In the genomic region with DNA sequence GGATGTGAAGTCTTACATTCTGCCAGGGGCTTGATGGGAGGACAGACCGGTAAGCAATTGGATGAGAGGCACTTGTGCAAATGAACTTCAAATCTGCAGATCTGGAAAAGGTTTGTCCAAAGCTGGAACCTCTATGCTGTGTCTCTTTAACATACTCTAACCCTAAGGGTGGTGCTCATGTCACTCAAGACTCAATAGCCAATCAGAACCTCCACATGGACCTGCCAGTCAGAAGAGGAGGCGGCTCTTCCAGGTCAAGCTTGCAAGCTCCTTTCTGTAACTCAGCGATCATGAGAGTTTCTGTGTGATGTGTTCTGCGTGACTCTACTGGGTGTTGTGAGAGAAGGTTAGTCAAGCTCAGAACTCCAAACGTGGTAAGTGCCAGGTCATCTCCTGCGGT, we compare ENCODE assay signal across 8 mouse cellular contexts. TPM values are rescaled to one million over a fixed set of nuclear protein-coding genes. Genes with fewer than 3 reads are reported as not detected.
A peak's percentile ranks its signal among the peaks of the same experiment; 100 is the strongest.
DNase-seq lines count a peak whose midpoint lies in the region; ATAC-seq and TF ChIP-seq lines count a peak whose summit lies in the region.
"Not testable (repeated sequence)": the region's sequence is repeated elsewhere in the genome, so short reads cannot be mapped to it uniquely, and the experiment has no call there.

A gene (plus strand): TSS at position 278 of the 400 bp plus-strand sequence.

- not testable (repeated sequence) for ATAC-seq in megakaryocyte progenitor cell, adult 5-6 weeks (replicated peaks; ENCODE audit: poor library complexity)

- H3K4me1 ChIP-seq in cerebellum, adult 2 months (ENCODE audit: control insufficient read depth, insufficient read depth, low read length); limb, embryonic 10.5 days: not testable (repeated sequence)

- not testable (repeated sequence) for H3K36me3 ChIP-seq in limb, embryonic 10.5 days

- H3K9me3 ChIP-seq in limb, embryonic 10.5 days (replicated peaks), result not testable (repeated sequence)

- not testable (repeated sequence) for H3K27me3 ChIP-seq in cerebellum, adult 2 months (ENCODE audit: control insufficient read depth, insufficient read depth, low read length); limb, embryonic 10.5 days (ENCODE audit: low read depth, poor library complexity, severe bottlenecking)

- TF ChIP-seq CTCF in cerebellum, adult 2 months (IDR thresholded peaks at IDR 0.05; ENCODE audit: borderline replicate concordance, insufficient read depth, low read depth, low read length), result not testable (repeated sequence)

- DNase-seq in cerebellum, adult 2 months, result peak; percentile 44 to 46
- peak; percentile 5 to 24 for DNase-seq in frontal cortex, adult 2 months (ENCODE audit: extremely low spot score in 1 of 2, low spot score in 1 of 2)
- peak; percentile 1 for DNase-seq in heart, postnatal 25 days (ENCODE audit: low spot score)
- peak; percentile 7 for DNase-seq in kidney, postnatal 10 days
- not testable (repeated sequence) for DNase-seq in limb, embryonic 10.5 days (ENCODE audit: low spot score)
- peak; percentile 1 for DNase-seq in right cerebral cortex, postnatal 14 days
- peak; percentile 0 to 3 for DNase-seq in urinary bladder, postnatal 36 days (ENCODE audit: low spot score in 2 of 2)

- WGBS in cerebellum, adult 2 months, result 0% methylated on average over 3 of the region's 6 CpGs
- WGBS in limb, embryonic 10.5 days, result 1% methylated on average over 4 of the region's 6 CpGs

- not testable (repeated sequence) for H3K27ac ChIP-seq in cerebellum, adult 2 months (ENCODE audit: insufficient read depth, low read length); limb, embryonic 10.5 days

- H3K4me3 ChIP-seq in cerebellum, adult 2 months (replicated peaks; ENCODE audit: insufficient read depth, low read depth, low read length), result not testable (repeated sequence)
- peak within 1 kb of the TSS; percentile 49 for H3K4me3 ChIP-seq in limb, embryonic 10.5 days

- intact Hi-C loops in heart, postnatal 25 days (cut with DNase I), result not testable (repeated sequence)

- not testable (repeated sequence) for TF ChIP-seq POLR2A in cerebellum, adult 2 months (IDR thresholded peaks at IDR 0.05; ENCODE audit: borderline replicate concordance, insufficient read depth, low read length)

RNA-seq across cellular contexts. Expression of the gene that starts here (rescaled TPM):
- 41.5 and 44.8 TPM in 2 replicates for polyA plus RNA-seq in cerebellum, adult 2 months (2012; rRNA removed)
- polyA plus RNA-seq in frontal cortex, adult 2 months (2012; rRNA removed), result 39.3 and 49.9 TPM in 2 replicates
- total RNA-seq in heart, postnatal 25 days (2021), result 1 to 10 TPM; 5.5 to 8.1 TPM
- 25.8 and 27.4 TPM in 2 replicates for polyA plus RNA-seq in limb, embryonic 10.5 days (2016; fragmentation: Nextera tagmentation; extraction: Ambion mirVana)
- 20.8 and 25.0 TPM in 2 replicates for total RNA-seq in megakaryocyte progenitor cell, adult 5-6 weeks (2015)
- total RNA-seq in megakaryocyte progenitor cell, adult 5-6 weeks (2017), result 11.5 and 24.3 TPM in 2 replicates
